Mouse (Mus musculus) embryonic stem cell, embryonic (primary cell): ENCODE data around the gene Gm813.
"Not testable (repeated sequence)": the region's sequence is repeated elsewhere in the genome, so short reads cannot be mapped to it uniquely, and the experiment has no call there.

Experiments
- CTCF ChIA-PET, 4 experiments: fragments of 300-600 bp in 2 of 4; fragments of 350-600 bp in 2 of 4; sonication (Branson Sonifier 250); formaldehyde crosslinking; loops; one replicate each; lab custom pipeline; 2022; ENCODE audit warnings: inconsistent platforms in 2 of 4; lab: Charles Lee
- POLR2A ChIA-PET, 4 experiments: fragments of 300-600 bp in 2 of 4; fragments of 350-600 bp in 2 of 4; sonication (Branson Sonifier 250); formaldehyde crosslinking; loops; one replicate each; lab custom pipeline; 2022; ENCODE audit warnings: antibody characterized with exemption in 4 of 4, inconsistent platforms in 1 of 4; lab: Charles Lee

Gm813 gene

GRCm38 (mm10) chr16:58616878-58617277, at the start of gene Gm813:
TSS of gene Gm813 (minus strand) at chr16:58616978.
- ChIA-PET POLR2A (interaction anchor here in 1 of 4 experiments (0.6 kb wide), 1 partner anchor 10 kb away, joined by 3 read pairs; no protein-coding TSS in a partner anchor), CTCF (no interaction called here)

GRCm38 (mm10) chr16:58665137-58665536, 48.4 kb upstream of the Gm813 start:
- CTCF ChIA-PET = not testable (repeated sequence)
- POLR2A ChIA-PET = interaction anchor here in 1 of 4 experiments (1.0 kb wide), 1 partner anchor 16 kb away, joined by 3 read pairs; no protein-coding TSS in a partner anchor

DNA sequence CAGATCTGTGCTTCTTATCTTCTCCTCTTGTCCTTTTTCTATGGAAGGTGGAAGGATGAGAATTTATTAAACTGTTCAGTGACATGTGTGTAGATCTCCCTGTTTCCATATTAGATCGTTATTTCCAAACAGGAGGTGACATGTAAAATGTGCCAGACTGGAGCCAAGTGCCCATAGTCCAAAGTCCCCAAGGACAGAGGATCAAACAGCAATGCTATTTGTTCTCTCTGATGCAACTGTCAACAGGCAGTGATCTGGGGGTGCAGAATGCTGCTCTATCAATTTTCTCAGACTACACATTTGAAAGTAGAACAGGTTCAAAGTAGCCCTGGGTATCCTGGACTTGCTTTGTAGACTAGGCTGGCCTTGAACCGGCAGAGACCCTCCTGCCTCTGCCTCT, 47.0 kb upstream of the Gm813 start:
- ChIA-PET CTCF (no interaction called here), POLR2A (interaction anchor here in 1 of 4 experiments (1.2 kb wide), 1 partner anchor 194 kb away, joined by 3 read pairs; no protein-coding TSS in a partner anchor)

GRCm38 (mm10) chr16:58663021-58663420, 46.2 kb upstream of the Gm813 start:
- CTCF ChIA-PET = no interaction called here
- POLR2A ChIA-PET = no interaction called here

- CTCF ChIA-PET = no interaction called here
- POLR2A ChIA-PET = no interaction called here
Observed at GRCm38 (mm10) chr16:58662287-58662791, 45.6 kb upstream of the Gm813 start.

DNA sequence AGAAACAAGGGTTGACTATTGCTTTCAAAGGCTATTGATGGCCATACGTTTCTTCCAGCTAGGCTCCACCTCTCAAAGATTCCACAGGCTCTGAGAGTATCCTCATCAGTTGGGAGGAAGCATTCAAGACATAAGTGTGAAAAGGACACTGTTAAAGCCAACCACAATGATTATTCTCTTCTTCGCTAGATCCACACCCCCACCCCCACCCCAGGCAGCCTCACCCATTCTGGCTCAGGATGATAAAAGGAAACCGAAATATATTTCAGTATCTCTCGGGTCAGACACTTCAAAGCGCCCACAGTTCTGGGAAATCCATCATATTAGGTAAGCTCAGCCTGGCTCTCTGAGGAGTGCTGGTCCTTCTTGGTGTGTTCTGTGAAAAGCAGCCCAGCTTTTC, 45.0 kb upstream of the Gm813 start:
- POLR2A ChIA-PET = interaction anchor here in 1 of 4 experiments (0.7 kb wide), 1 partner anchor 10 kb away, joined by 3 read pairs; no protein-coding TSS in a partner anchor
- CTCF ChIA-PET = no interaction called here

DNA sequence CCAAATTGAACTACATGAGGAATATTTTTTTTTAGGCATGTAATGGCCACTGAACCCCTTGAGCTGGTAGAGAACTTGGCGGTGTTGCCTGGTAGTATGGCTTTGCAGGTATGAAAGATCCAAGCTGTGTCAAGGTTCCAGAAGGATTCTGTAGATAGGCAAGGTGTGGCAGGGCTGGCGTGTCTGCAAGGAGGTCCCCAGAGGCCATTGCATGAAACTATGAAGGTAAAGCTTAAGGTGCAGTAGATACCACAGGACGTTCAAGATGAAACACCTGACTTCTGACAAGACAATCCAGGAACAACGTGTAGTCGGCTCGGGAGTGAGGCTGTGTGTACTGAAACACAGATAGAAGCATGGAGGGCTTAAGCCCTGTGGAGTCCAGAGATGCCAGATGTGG, 41.9 kb upstream of the Gm813 start:
- ChIA-PET POLR2A (no interaction called here), CTCF (no interaction called here)

DNA sequence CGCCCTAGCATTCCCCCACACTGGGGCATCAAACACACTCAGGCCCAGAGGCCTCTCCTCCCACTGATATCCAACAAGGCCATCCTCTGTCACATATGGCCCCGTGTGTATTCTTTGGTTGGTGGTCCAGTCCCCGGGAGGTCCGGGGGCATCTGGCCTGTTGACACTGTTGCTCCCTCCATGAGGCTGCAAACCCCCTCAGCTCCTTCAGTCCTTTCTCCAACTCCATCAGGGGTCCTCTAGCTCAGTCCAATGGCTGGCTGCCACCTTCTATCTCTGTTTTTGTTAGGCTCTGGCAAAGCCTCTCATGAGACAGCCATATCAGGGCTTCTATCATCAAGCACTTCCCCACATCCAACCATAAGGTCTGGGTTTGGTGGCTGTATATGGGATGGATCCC, 39.7 kb upstream of the Gm813 start:
- POLR2A ChIA-PET = no interaction called here
- CTCF ChIA-PET = no interaction called here

GRCm38 (mm10) chr16:58655751-58656150, 39.0 kb upstream of the Gm813 start:
- CTCF ChIA-PET = no interaction called here
- POLR2A ChIA-PET = no interaction called here

DNA sequence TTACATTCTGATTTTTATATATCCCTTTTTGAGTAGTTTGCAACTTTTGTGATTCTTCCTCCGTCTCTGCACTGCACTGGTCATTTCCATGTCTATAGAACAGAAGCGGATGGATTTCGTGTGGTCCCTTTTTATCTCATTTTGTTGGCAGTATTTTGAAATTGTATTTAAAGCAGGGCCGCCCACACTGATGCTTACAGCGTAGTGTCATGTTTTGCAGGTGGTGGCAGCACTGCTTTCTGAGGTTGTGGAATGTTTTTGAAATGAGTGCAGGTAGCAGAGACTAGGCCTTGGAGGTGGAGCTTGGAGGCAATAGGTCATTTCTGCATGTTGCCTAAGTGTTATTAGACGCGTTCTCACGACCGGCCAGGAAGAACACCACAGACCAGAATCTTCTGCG, 33.2 kb upstream of the Gm813 start:
- CTCF ChIA-PET = no interaction called here

GRCm38 (mm10) chr16:58638689-58639175, 22.0 kb upstream of the Gm813 start, which contains the start of gene E330017A01Rik:
TSS of gene E330017A01Rik (minus strand) at chr16:58638739.
- CTCF ChIA-PET = no interaction called here

More for the DNA sequence above, 33.2 kb upstream of the Gm813 start:
- POLR2A ChIA-PET = no interaction called here

GRCm38 (mm10) chr16:58638016-58638415, 21.2 kb upstream of the Gm813 start:
- CTCF ChIA-PET = no interaction called here
- POLR2A ChIA-PET = interaction anchor here in 1 of 4 experiments (2.4 kb wide), 1 partner anchor 32 kb away, joined by 8 read pairs; the partner anchor contains the start of gene Cpox

More at GRCm38 (mm10) chr16:58638689-58639175, 22.0 kb upstream of the Gm813 start, which contains the start of gene E330017A01Rik:
- POLR2A ChIA-PET = interaction anchor here in 1 of 4 experiments (2.4 kb wide), 1 partner anchor 31 kb away, joined by 8 read pairs; the partner anchor contains the start of gene Cpox

- ChIA-PET CTCF (no interaction called here), POLR2A (interaction anchor here in 1 of 4 experiments (2.4 kb wide), 1 partner anchor 33 kb away, joined by 8 read pairs; the partner anchor contains the start of gene Cpox)
Observed at GRCm38 (mm10) chr16:58637448-58637847, 20.7 kb upstream of the Gm813 start.

DNA sequence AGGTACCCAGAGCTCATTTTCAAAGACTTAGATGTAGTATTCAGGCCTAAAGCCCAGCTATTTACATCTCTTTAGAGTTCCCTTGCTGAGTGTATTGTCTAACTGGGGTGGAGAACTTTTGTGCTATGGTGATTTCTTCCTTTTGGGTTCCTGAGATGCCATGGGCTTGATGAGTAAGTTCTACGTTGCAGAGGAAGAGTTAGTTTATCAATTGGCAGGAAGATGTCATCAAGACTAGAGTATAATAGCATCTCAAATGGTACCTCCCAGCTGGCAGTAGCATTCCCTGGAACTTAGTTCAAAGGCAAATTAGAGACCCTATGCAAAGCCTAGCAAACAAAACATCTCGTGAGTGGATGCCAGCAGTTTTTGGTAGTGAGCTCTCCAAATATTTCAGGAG, 19.1 kb upstream of the Gm813 start:
- CTCF ChIA-PET = no interaction called here

GRCm38 (mm10) chr16:58629736-58630135, 13.0 kb upstream of the Gm813 start:
- CTCF ChIA-PET = no interaction called here
- POLR2A ChIA-PET = no interaction called here

More for the DNA sequence above, 19.1 kb upstream of the Gm813 start:
- POLR2A ChIA-PET = interaction anchor here in 3 of 4 experiments (0.6 to 1.4 kb wide), 4 partner anchors 34 to 715 kb away, joined by 3 to 6 read pairs (median 4); partner anchors contain the start of genes Cpox (in 2 of the 3) and Dcbld2 (in 1 of the 3)

- CTCF ChIA-PET = no interaction called here
- POLR2A ChIA-PET = no interaction called here
Observed at GRCm38 (mm10) chr16:58628968-58629367, 12.2 kb upstream of the Gm813 start.

- POLR2A ChIA-PET = no interaction called here
- CTCF ChIA-PET = interaction anchor here in 2 of 4 experiments (0.6 to 0.7 kb wide), 2 partner anchors 114 to 171 kb away, joined by 3 read pairs; no protein-coding TSS in a partner anchor
Observed at GRCm38 (mm10) chr16:58628336-58628680, 11.5 kb upstream of the Gm813 start.

- ChIA-PET POLR2A (interaction anchor here in 1 of 4 experiments (0.7 kb wide), 1 partner anchor 1119 kb away, joined by 4 read pairs; no protein-coding TSS in a partner anchor), CTCF (interaction anchor here in 2 of 4 experiments (0.6 to 0.7 kb wide), 2 partner anchors 113 to 171 kb away, joined by 3 read pairs; no protein-coding TSS in a partner anchor)
Observed at GRCm38 (mm10) chr16:58627597-58628335, 11.0 kb upstream of the Gm813 start.

GRCm38 (mm10) chr16:58623944-58624343, 7.2 kb upstream of the Gm813 start:
- ChIA-PET POLR2A (no interaction called here), CTCF (no interaction called here)

GRCm38 (mm10) chr16:58623114-58623513, 6.3 kb upstream of the Gm813 start:
- ChIA-PET CTCF (no interaction called here), POLR2A (no interaction called here)
